Mouse (Mus musculus) heart, adult 2 months (tissue): ENCODE data around the gene Prpf4. TPM values are rescaled to one million over a fixed set of nuclear protein-coding genes. Genes with fewer than 3 reads are reported as not detected.
A peak's percentile ranks its signal among the peaks of the same experiment; 100 is the strongest.

Experiments
- DNase-seq, 2 experiments: peaks; one replicate each; pipeline ENCODE4 v3.0.0; 2021
- H3K27ac ChIP-seq: fragments of 200-600 bp; 2 replicates; pipeline ENCODE4 v1.8.1; 2022
- H3K27me3 ChIP-seq: fragments of 200-500 bp; 2 replicates; pipeline ENCODE4 v1.6.1; 2012; ENCODE audit warnings: mild to moderate bottlenecking, low read length, inconsistent platforms, mixed read lengths; ENCODE audit not compliant: control insufficient read depth, insufficient read depth
- H3K36me3 ChIP-seq: fragments of 200-500 bp; 2 replicates; pipeline ENCODE4 v1.6.1; 2012; ENCODE audit warnings: low read length, inconsistent platforms; ENCODE audit not compliant: control insufficient read depth, insufficient read depth
- H3K4me1 ChIP-seq: fragments of 200-500 bp; 2 replicates; pipeline ENCODE4 v1.6.1; 2011; ENCODE audit warnings: low read length; ENCODE audit not compliant: control insufficient read depth, insufficient read depth
- H3K4me3 ChIP-seq: fragments of 200-600 bp; 2 replicates; pipeline ENCODE4 v1.8.1; 2022
- H3K79me2 ChIP-seq: fragments of 200-500 bp; replicated peaks from 2 replicates; pipeline ENCODE4 v1.6.1; 2012; ENCODE audit warnings: mild to moderate bottlenecking, inconsistent platforms, low read length, moderate library complexity, mixed read lengths; ENCODE audit not compliant: control insufficient read depth, insufficient read depth
- H3K9ac ChIP-seq: fragments of 200-500 bp; 2 replicates; pipeline ENCODE4 v1.6.1; 2012; ENCODE audit warnings: low read depth, mild to moderate bottlenecking, control low read depth, inconsistent platforms, low read length, mixed read lengths
- CTCF ChIP-seq: fragments of 200-600 bp; IDR thresholded peaks from 2 replicates; pipeline ENCODE4 v1.8.1; 2022; ENCODE audit warnings: antibody characterized with exemption, mild to moderate bottlenecking, moderate library complexity
- EP300 ChIP-seq: fragments of 200-500 bp; IDR thresholded peaks from 2 replicates; pipeline ENCODE4 v1.6.1; 2011; ENCODE audit warnings: low read depth, low read length, control low read depth; ENCODE audit not compliant: insufficient read depth
- POLR2A ChIP-seq: fragments of 200-500 bp; IDR thresholded peaks from 2 replicates; pipeline ENCODE4 v1.6.1; 2011; ENCODE audit warnings: mild to moderate bottlenecking, low read depth, low read length, control low read depth; ENCODE audit not compliant: insufficient read depth
- WGBS: fragments of 180-500 bp; shearing (Covaris S2); methylation state at CpG from one replicate; pipeline ENCODE4 v1.1.7; 2018; 5-methylcytosine and 5-hydroxymethylcytosine counted together
- intact Hi-C: fragments of 180-260 bp; cut with DNase I; formaldehyde crosslinking; loops from one replicate; pipeline ENCODE4 v1.15.1; 2025
- long read RNA-seq: library from polyadenylated mRNA; stranded (forward); transcript quantifications from one replicate; pipeline ENCODE4 v2.0.0, GENCODE M21; 2021
- polyA plus RNA-seq: library from polyadenylated mRNA; depleted of rRNA; stranded (reverse); fragments of >200 nt; gene quantifications from 2 replicates; pipeline ENCODE4 v1.2.3, GENCODE M21; 2012; rRNA removed
- total RNA-seq, 2 experiments: library from RNA; stranded (reverse); gene quantifications; 2 replicates each; pipeline ENCODE4 v1.2.3; 2021

Prpf4 gene
- total RNA-seq (1 to 10 TPM; 9.9 TPM), polyA plus RNA-seq (7.4 and 11.3 TPM in 2 replicates)
- long read RNA-seq, full-length matches to known transcripts, result 13 of 15 reads
- long read RNA-seq, partial matches to known transcripts, result 0 of 15 reads
- long read RNA-seq, other reads (novel, unspliced or antisense), result 2 of 15 reads

GRCm38 (mm10) chr4:62408601-62409282, at the start of gene Prpf4, which contains the start of gene Cdc26:
Prpf4 (plus strand) TSS chr4:62408797.
Cdc26 (minus strand) TSS chr4:62408642.
- Histone ChIP-seq H3K79me2 (peaks cover 6% of the 10 kb centered on the region), H3K9ac (peak within 1 kb of the TSS; percentile 79), H3K4me1 (peaks cover 3% of the 10 kb centered on the region), H3K27me3 (no peaks in the 10 kb centered on the region), H3K27ac (peak within 1 kb of the TSS; percentile 94), H3K4me3 (peak within 1 kb of the TSS; percentile 94), H3K36me3 (peaks cover 7% of the 10 kb centered on the region)
- peak; percentile 82 for TF ChIP-seq POLR2A
- TF ChIP-seq CTCF, result no peak
- peak; percentile 62; the same call in 1 of the 2 replicates for TF ChIP-seq EP300
- DNase-seq, result peak; percentile 95 to 98
- intact Hi-C loops, result loop anchor here (5.0 kb wide), 3 partner anchors 61 to 121 kb away; partner anchors contain the start of gene Hdhd3
- under 1% methylated on average over 39 of the region's 39 CpGs for WGBS

DNA sequence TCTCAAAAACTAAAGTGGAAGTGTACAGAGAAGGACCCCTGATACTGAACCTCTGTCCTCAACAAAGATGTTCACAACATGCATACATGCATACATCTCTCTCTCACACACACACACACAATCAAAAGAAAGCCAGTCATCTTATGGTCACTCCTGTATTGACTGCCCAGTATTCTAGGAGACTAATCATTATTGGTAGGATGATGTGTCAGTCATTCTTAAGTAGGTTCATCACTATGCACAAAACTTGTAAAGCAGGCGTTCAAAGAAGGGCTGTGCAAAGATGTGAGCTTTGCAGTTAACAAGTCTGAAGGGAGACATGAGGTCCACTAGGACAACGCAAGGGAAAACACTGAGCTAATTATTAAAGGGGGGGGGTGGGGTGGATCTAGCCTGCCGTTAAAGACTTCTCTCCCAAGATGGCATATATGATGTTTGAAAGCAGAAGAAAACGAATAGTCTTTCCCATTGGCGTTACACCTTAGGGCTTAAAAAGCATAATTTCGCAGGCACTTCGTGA, 49.3 kb upstream of the Prpf4 start:
- peak overlapping the region; percentile 92 for H3K9ac ChIP-seq
- H3K4me3 ChIP-seq, result peak overlapping the region; percentile 96
- WGBS, result 35% methylated on average over 7 of the region's 7 CpGs
- peaks cover 2% of the 10 kb centered on the region; the same call in 1 of the 2 replicates for H3K79me2 ChIP-seq
- H3K27me3 ChIP-seq, result no peaks in the 10 kb centered on the region
- peaks cover 8% of the 10 kb centered on the region for H3K36me3 ChIP-seq
- H3K4me1 ChIP-seq, result peaks cover 2% of the 10 kb centered on the region; the same call in 1 of the 2 replicates
- TF ChIP-seq CTCF (no peak), POLR2A (no peak), EP300 (no peak)
- intact Hi-C loops, result no loop called here
- peak overlapping the region; percentile 85; the same call in 1 of the 2 replicates for H3K27ac ChIP-seq
- DNase-seq, result no peak

- H3K9ac ChIP-seq, result peak within 1 kb of the TSS; percentile 92
- peak within 1 kb of the TSS; percentile 85 for H3K27ac ChIP-seq
- TF ChIP-seq POLR2A (peak; percentile 94), EP300 (peak; percentile 78; the same call in 1 of the 2 replicates), CTCF (no peak)
- H3K79me2 ChIP-seq, result peaks cover 2% of the 10 kb centered on the region; the same call in 1 of the 2 replicates
- intact Hi-C loops, result loop anchor here (5.0 kb wide), 1 partner anchor 157 kb away; the partner anchor contains the start of gene Alad
- H3K4me3 ChIP-seq, result peak within 1 kb of the TSS; percentile 96
- H3K4me1 ChIP-seq, result peaks cover 2% of the 10 kb centered on the region; the same call in 1 of the 2 replicates
- H3K27me3 ChIP-seq, result no peaks in the 10 kb centered on the region
- WGBS, result under 1% methylated on average over 51 of the region's 51 CpGs
- H3K36me3 ChIP-seq, result peaks cover 8% of the 10 kb centered on the region
- peak; percentile 94 to 97 for DNase-seq
Observed at GRCm38 (mm10) chr4:62360088-62360804, 48.4 kb upstream of the Prpf4 start, which contains the start of the genes Fkbp15 and Slc31a1. Fkbp15 (minus strand) TSS chr4:62360548. Slc31a1 (plus strand) TSS chr4:62360727.

GRCm38 (mm10) chr4:62360805-62361455, 47.7 kb upstream of the Prpf4 start:
- TF ChIP-seq POLR2A, result no peak
- TF ChIP-seq CTCF, result no peak
- no peak for TF ChIP-seq EP300
- DNase-seq, result peak; percentile 7 to 19
- H3K9ac ChIP-seq, result peak overlapping the region; percentile 69
- H3K4me3 ChIP-seq, result peak overlapping the region; percentile 96
- H3K27ac ChIP-seq, result peak overlapping the region; percentile 80
- intact Hi-C loops, result loop anchor here (5.0 kb wide), 1 partner anchor 156 kb away; the partner anchor contains the start of gene Alad
- H3K79me2 ChIP-seq, result peaks cover 2% of the 10 kb centered on the region
- H3K4me1 ChIP-seq, result peaks cover 2% of the 10 kb centered on the region; the same call in 1 of the 2 replicates
- under 1% methylated on average over 22 of the region's 22 CpGs for WGBS
- H3K36me3 ChIP-seq, result peaks cover 8% of the 10 kb centered on the region
- no peaks in the 10 kb centered on the region for H3K27me3 ChIP-seq

DNA sequence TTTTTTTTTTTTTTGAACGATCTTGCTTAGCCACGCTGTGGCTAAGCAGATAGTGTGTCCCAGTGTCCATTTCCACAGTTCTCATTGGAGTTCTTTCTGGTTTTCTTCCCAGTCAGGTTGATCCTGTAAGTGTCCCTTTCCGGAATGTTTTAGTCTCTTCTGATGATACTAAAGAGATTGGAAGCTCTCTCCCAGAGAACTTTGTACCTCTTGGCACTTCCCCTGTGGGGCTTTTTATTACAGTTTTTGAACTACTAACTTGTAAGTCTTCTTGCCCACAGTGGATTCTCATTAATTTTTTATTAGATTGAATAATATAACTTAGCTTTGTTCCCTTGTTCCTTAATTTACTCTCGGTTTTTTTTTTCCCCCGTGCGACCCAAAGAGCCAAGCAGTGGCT, 47.0 kb upstream of the Prpf4 start:
- H3K27me3 ChIP-seq, result no peaks in the 10 kb centered on the region
- H3K79me2 ChIP-seq, result peaks cover 2% of the 10 kb centered on the region
- H3K9ac ChIP-seq, result no peak overlapping the region; the same call in 1 of the 2 replicates
- no peak for DNase-seq
- H3K4me3 ChIP-seq, result peak overlapping the region; percentile 96
- H3K27ac ChIP-seq, result no peak overlapping the region; the same call in 1 of the 2 replicates
- peaks cover 2% of the 10 kb centered on the region; the same call in 1 of the 2 replicates for H3K4me1 ChIP-seq
- 9% methylated on average over 6 of the region's 6 CpGs for WGBS
- H3K36me3 ChIP-seq, result peaks cover 8% of the 10 kb centered on the region
- TF ChIP-seq EP300 (no peak), CTCF (no peak), POLR2A (no peak)
- intact Hi-C loops, result loop anchor here (5.0 kb wide), 1 partner anchor 156 kb away; the partner anchor contains the start of gene Alad
